Mouse (Mus musculus): ENCODE measurements around the gene Meox1. TPM values are rescaled to one million over a fixed set of nuclear protein-coding genes. Genes with fewer than 3 reads are reported as not detected.
A peak's percentile ranks its signal among the peaks of the same experiment; 100 is the strongest.

Meox1 gene
- total RNA-seq (2021), result under 1 TPM; 0.50 to 0.91 TPM
- long read RNA-seq, experiment 1, result 0 reads
- long read RNA-seq, experiment 2, result 0 reads

DNA sequence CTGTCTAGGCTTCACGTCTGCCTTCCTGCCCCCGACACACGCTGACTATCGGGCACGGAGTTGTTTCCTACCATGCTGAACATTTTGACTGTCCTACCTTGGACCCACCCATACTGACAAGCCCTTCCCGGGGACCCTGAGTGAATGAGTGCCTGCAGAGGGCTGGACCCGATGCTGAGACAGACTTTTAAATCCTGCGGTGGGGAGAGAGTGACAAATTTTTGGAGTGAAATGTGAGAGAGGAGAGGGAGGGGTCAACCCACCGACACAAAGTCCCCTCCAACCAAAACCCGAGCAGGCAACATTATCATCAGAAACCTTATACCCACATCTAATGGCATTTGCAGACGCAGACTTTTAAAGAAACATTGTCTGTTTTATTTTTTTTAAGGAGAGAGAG is at the start of gene Meox1:
Gene Meox1 (minus strand): TSS at position 171 of the 400 bp plus-strand sequence.
- no peak within 1 kb of the TSS for H3K4me3 ChIP-seq
- DNase-seq (ENCODE audit: extremely low spot score in 1 of 2, low spot score in 2 of 2), result no peak
- no peak within 1 kb of the TSS for H3K27ac ChIP-seq
- intact Hi-C loops (cut with DNase I), result no loop called here
- no peak for TF ChIP-seq CTCF (IDR thresholded peaks at IDR 0.05)

DNA sequence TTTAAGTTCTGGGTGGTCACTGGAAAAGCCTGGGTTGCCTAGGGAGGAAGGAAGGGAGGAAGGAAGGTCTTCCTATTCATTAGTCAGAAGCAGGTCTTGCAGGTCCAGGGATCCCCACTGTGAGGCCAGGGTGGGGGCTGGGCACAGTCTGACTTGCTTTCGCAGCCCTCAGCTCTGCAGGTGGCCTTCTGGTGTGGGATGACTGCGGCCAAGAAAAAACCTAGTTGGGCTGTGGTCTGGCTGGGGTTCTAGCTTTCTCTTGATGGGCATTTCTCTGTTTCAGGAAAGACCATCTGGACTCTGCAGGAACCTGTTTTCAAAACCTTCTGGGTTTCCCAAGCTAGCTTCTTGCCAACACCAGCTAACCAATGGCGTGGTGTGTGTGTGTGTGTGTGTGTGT is 48.9 kb upstream of the Meox1 start:
- no peak for DNase-seq (ENCODE audit: extremely low spot score in 1 of 2, low spot score in 2 of 2)
- intact Hi-C loops (cut with DNase I), result no loop called here
- TF ChIP-seq CTCF (IDR thresholded peaks at IDR 0.05), result no peak
- no peak overlapping the region for H3K27ac ChIP-seq
- no peak overlapping the region for H3K4me3 ChIP-seq

- Histone ChIP-seq H3K4me3 (peak overlapping the region; percentile 43), H3K27ac (no peak overlapping the region)
- DNase-seq (ENCODE audit: extremely low spot score in 1 of 2, low spot score in 2 of 2), result no peak
- intact Hi-C loops (cut with DNase I), result no loop called here
- TF ChIP-seq CTCF (IDR thresholded peaks at IDR 0.05), result no peak
Observed at GRCm38 (mm10) chr11:101937108-101937507, 42.9 kb upstream of the Meox1 start.

- DNase-seq (ENCODE audit: extremely low spot score in 1 of 2, low spot score in 2 of 2), result no peak
- no peak for TF ChIP-seq CTCF (IDR thresholded peaks at IDR 0.05)
- Histone ChIP-seq H3K27ac (no peak overlapping the region), H3K4me3 (no peak overlapping the region)
- intact Hi-C loops (cut with DNase I), result no loop called here
Observed at GRCm38 (mm10) chr11:101936421-101936820, 42.2 kb upstream of the Meox1 start.

DNA sequence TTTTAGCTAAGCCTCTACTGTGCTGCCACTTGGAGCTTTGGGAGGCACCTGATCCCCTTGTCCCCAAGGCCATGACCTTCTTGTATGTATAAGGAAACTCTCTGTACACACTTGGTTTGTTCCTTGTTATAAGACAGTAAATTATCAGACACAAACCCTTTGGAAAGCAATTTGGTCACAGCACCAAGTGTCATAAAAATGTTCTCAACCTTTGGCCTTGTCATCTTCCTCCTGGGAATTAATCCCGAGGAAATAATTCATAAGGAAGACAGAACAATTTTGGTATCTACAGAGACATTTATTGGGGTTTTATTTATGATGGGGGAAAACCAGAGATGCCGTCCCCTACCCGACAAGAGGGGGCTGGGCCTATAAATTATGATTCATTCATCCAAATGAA is 41.6 kb upstream of the Meox1 start:
- intact Hi-C loops (cut with DNase I), result no loop called here
- no peak for TF ChIP-seq CTCF (IDR thresholded peaks at IDR 0.05)
- no peak for DNase-seq (ENCODE audit: extremely low spot score in 1 of 2, low spot score in 2 of 2)
- H3K27ac ChIP-seq, result no peak overlapping the region
- H3K4me3 ChIP-seq, result no peak overlapping the region

DNA sequence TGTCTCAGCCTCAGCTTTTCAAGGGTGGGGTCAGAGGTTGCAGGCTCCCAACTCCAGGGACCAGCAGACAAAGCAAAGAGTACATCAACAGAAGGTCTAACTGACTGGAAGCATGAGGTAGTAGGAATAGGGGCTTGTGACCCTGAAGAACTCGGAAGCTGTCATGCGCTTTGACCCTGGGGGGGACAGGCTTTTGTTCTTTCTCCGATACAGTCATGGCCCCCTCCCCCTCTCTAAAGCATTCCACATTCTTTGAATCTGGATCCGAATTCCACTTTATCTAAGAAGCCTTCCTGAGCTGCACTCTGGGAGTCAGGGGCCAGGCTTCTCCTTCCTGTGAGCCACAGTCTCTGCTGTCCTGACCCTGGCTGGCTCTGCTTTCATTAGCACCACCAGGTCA is 37.8 kb upstream of the Meox1 start:
- Histone ChIP-seq H3K27ac (no peak overlapping the region), H3K4me3 (no peak overlapping the region)
- no peak for DNase-seq (ENCODE audit: extremely low spot score in 1 of 2, low spot score in 2 of 2)
- no peak for TF ChIP-seq CTCF (IDR thresholded peaks at IDR 0.05)
- intact Hi-C loops (cut with DNase I), result no loop called here

DNA sequence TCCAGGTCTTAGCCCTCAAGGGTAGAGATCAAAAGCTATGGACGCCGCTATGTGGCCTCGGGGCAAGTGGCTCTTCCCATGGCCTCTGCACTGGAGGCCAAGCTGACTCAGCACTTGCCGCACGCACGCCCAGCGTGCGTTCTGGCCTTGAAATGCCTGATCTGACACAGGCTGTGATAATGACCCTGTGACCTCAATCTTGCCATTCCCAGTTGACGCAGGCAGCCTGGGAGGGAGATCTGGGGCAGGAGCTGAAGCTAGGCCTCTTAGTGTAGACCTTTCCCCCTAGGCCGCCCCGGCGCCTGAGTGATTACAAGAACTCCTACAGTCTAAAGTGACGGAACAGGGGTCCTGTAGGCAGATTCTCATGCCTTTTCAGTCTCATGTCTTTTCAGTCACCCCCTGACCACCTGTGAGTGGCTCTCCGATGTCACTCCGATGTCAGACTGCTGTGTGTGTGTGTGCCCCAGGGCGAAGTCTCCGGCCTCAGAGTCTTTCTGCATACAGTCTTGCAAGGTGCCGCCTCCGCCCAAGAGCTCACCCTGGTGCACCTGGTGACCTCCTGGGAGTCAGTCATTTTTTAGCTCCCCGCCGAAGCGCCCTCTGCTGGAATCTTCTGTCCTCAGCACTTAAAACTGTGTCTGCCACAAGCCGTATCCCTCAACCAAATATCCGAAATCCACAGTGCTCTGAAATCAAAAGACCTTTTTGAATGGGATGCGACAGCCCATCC is 34.0 kb upstream of the Meox1 start:
- no peak for DNase-seq (ENCODE audit: extremely low spot score in 1 of 2, low spot score in 2 of 2)
- TF ChIP-seq CTCF (IDR thresholded peaks at IDR 0.05), result peak; percentile 59
- Histone ChIP-seq H3K27ac (no peak overlapping the region), H3K4me3 (no peak overlapping the region)
- intact Hi-C loops (cut with DNase I), result no loop called here

- TF ChIP-seq CTCF (IDR thresholded peaks at IDR 0.05), result no peak
- Histone ChIP-seq H3K27ac (no peak overlapping the region), H3K4me3 (no peak overlapping the region)
- intact Hi-C loops (cut with DNase I), result no loop called here
- no peak for DNase-seq (ENCODE audit: extremely low spot score in 1 of 2, low spot score in 2 of 2)
Observed at GRCm38 (mm10) chr11:101926951-101927589, 32.9 kb upstream of the Meox1 start.

DNA sequence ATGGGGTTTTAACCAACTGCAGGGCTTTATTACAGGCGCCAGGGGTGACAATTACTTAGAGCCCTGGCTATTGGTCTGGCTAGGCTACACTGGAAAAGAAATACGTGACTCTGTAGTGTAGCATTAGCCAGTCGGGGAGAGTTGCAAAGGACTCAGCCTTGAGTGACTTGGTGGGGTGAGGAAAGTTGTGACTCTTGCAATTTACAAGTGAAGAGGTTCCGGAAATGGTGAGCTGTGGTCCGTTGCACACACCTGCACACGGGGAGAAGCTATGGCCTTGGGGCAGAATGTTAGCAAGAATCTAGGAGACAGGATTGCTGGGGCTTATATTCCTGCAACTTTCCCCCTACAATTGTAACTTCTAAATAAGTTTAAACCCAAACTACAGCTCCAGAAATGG is 31.5 kb upstream of the Meox1 start:
- no peak overlapping the region for H3K4me3 ChIP-seq
- no peak for TF ChIP-seq CTCF (IDR thresholded peaks at IDR 0.05)
- no peak overlapping the region for H3K27ac ChIP-seq
- no peak for DNase-seq (ENCODE audit: extremely low spot score in 1 of 2, low spot score in 2 of 2)
- intact Hi-C loops (cut with DNase I), result no loop called here

- intact Hi-C loops (cut with DNase I), result no loop called here
- TF ChIP-seq CTCF (IDR thresholded peaks at IDR 0.05), result no peak; the same call in 1 of the 2 replicates
- no peak overlapping the region for H3K27ac ChIP-seq
Observed at GRCm38 (mm10) chr11:101924441-101924976, 30.3 kb upstream of the Meox1 start.

GRCm38 (mm10) chr11:101923988-101924387 is 29.8 kb upstream of the Meox1 start:
- DNase-seq (ENCODE audit: extremely low spot score in 1 of 2, low spot score in 2 of 2), result no peak
- intact Hi-C loops (cut with DNase I), result no loop called here
- Histone ChIP-seq H3K27ac (no peak overlapping the region), H3K4me3 (no peak overlapping the region)
- no peak for TF ChIP-seq CTCF (IDR thresholded peaks at IDR 0.05)

More at GRCm38 (mm10) chr11:101924441-101924976, 30.3 kb upstream of the Meox1 start:
- no peak for DNase-seq (ENCODE audit: extremely low spot score in 1 of 2, low spot score in 2 of 2)
- H3K4me3 ChIP-seq, result no peak overlapping the region

DNA sequence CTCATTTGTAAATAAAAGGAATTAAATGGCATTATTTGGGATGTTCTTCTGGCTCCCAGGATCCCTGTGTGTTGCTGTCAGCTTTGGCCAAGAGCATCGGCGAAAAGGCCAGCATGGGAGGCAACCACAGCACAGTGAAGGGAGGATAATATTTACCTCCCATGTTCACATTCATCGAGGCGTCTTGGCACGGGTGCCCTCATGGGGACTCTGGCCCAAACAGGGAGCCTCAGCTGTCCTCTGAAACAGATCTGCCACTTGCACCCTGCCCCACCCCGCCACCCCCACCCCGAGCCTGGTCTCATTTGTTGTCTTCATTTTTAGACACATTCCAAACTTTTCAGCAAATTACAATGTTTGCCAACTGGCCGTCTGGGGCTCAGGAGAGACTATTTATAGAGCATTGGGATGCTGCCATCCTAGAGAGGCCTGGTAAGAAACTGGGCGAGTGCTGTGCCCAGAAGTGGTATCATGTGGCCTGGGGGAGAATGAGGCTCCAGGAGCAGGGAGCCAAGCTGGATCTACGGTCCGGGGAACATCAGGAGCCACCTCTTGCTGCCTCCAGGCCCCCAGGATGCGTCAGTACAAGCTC is 27.3 kb upstream of the Meox1 start:
- no peak for DNase-seq (ENCODE audit: extremely low spot score in 1 of 2, low spot score in 2 of 2)
- no peak overlapping the region for H3K4me3 ChIP-seq
- H3K27ac ChIP-seq, result no peak overlapping the region
- TF ChIP-seq CTCF (IDR thresholded peaks at IDR 0.05), result no peak
- intact Hi-C loops (cut with DNase I), result no loop called here

Measured in left cerebral cortex, adult 2 months (tissue).